Mouse (Mus musculus) spleen, adult 2 months (tissue): Measurements from ENCODE around the gene Akap8.

Source experiments
- CTCF ChIP-seq: fragments of 200-500 bp; IDR thresholded peaks from 2 replicates; pipeline ENCODE4 v1.5.1; 2011; ENCODE audit warnings: mild to moderate bottlenecking, inconsistent platforms; ENCODE audit not compliant: insufficient read depth, insufficient read length, insufficient replicate concordance; ENCODE audit errors: extremely low read depth
- POLR2A ChIP-seq: fragments of 200-500 bp; IDR thresholded peaks from 2 replicates; pipeline ENCODE4 v1.6.1; 2011; ENCODE audit warnings: low read depth, low read length, inconsistent platforms

DNA sequence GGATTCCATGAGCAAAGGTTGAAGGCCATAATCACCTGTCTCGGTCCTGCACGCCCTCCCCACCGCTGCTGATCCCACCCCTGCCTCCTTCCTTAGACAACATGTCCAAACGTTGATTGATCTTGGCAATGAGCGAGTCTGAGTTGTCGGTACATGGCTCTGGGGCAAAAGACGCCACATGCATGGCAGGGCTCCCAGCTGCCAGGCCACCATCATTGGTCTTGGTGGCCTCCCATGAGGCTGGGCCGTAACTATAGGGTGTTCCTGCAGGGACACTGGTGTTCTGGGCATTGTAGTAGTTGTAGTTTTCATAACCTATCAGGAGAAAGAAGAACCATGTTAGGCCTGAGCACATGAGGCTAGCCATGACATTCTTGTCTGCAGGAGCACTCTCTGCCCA is 4.0 kb downstream of the Akap8 start:
- TF ChIP-seq CTCF (no peak), POLR2A (no peak)
